Mouse (Mus musculus): ENCODE results near the gene Rps2.
"Not testable (repeated sequence)": the region's sequence is repeated elsewhere in the genome, so short reads cannot be mapped to it uniquely, and the experiment has no call there.

The Rps2 gene

GRCm38 (mm10) chr17:24706982-24707800, 10.7 kb upstream of the Rps2 start, which contains the start of gene Tbl3:
Gene Tbl3, minus strand, starts transcription at chr17:24707660.
- DNase-seq = peak; percentile 97

- DNase-seq = no peak
Measured at GRCm38 (mm10) chr17:24707801-24708425, 10.0 kb upstream of the Rps2 start.

GRCm38 (mm10) chr17:24708646-24709045, 9.3 kb upstream of the Rps2 start:
- no peak for DNase-seq

- DNase-seq = no peak
Measured at GRCm38 (mm10) chr17:24715556-24715955, 2.4 kb upstream of the Rps2 start.

- no peak for DNase-seq
Measured at GRCm38 (mm10) chr17:24716166-24716682, 1.7 kb upstream of the Rps2 start.

GRCm38 (mm10) chr17:24718938-24719337, 1.0 kb downstream of the Rps2 start:
- not testable (repeated sequence) for DNase-seq

- peak; percentile 98 for DNase-seq
Measured at GRCm38 (mm10) chr17:24719494-24720222, 1.7 kb downstream of the Rps2 start.

GRCm38 (mm10) chr17:24720616-24721015, 2.7 kb downstream of the Rps2 start:
- DNase-seq = not testable (repeated sequence)

- DNase-seq = not testable (repeated sequence)
Measured at GRCm38 (mm10) chr17:24721383-24721955, 3.6 kb downstream of the Rps2 start.

GRCm38 (mm10) chr17:24722220-24722924, 4.5 kb downstream of the Rps2 start:
- DNase-seq = no peak

GRCm38 (mm10) chr17:24723122-24723880, 5.4 kb downstream of the Rps2 start:
- DNase-seq = no peak

- DNase-seq = peak; percentile 47
Measured at GRCm38 (mm10) chr17:24723881-24724180, 5.9 kb downstream of the Rps2 start.

- peak; percentile 98 for DNase-seq
Measured at GRCm38 (mm10) chr17:24724184-24724583, 6.3 kb downstream of the Rps2 start, which contains the start of gene Ndufb10. Gene Ndufb10, minus strand, starts transcription at chr17:24724478.

- no peak for DNase-seq
Measured at GRCm38 (mm10) chr17:24725637-24726390, 7.9 kb downstream of the Rps2 start.

- DNase-seq = no peak
Measured at GRCm38 (mm10) chr17:24727618-24728017, 9.7 kb downstream of the Rps2 start, which contains the start of gene Rpl3l. Gene Rpl3l, plus strand, starts transcription at chr17:24727820.

- DNase-seq = no peak
Measured at GRCm38 (mm10) chr17:24728184-24728583, 10.3 kb downstream of the Rps2 start.

- no peak for DNase-seq
Measured at GRCm38 (mm10) chr17:24729067-24729466, 11.2 kb downstream of the Rps2 start.

GRCm38 (mm10) chr17:24730787-24731186, 12.9 kb downstream of the Rps2 start:
- no peak for DNase-seq

- DNase-seq = peak; percentile 48
Measured at GRCm38 (mm10) chr17:24732233-24732935, 14.5 kb downstream of the Rps2 start.

GRCm38 (mm10) chr17:24733434-24734050, 15.6 kb downstream of the Rps2 start:
- DNase-seq = no peak

Data from kidney, adult 18-20 months (tissue).